Mouse (Mus musculus) lung, adult 2 months (tissue): ENCODE results near the gene Abhd12b.

Source experiments
- CTCF ChIP-seq: fragments of 200-500 bp; IDR thresholded peaks from 2 replicates; pipeline ENCODE4 v1.5.1; 2011; ENCODE audit warnings: mild to moderate bottlenecking, low read length, control low read depth; ENCODE audit not compliant: insufficient read depth
- POLR2A ChIP-seq: fragments of 200-500 bp; IDR thresholded peaks from 2 replicates; pipeline ENCODE4 v1.6.1; 2011; ENCODE audit warnings: low read depth, mild to moderate bottlenecking, control low read depth, low read length, borderline replicate concordance; ENCODE audit errors: extremely low read depth

GRCm38 (mm10) chr12:70109921-70110320 lies 44.0 kb upstream of the Abhd12b start:
- TF ChIP-seq CTCF = no peak
- TF ChIP-seq POLR2A = no peak
